Mouse (Mus musculus) cerebellum, postnatal 25 days (tissue): ENCODE data around the gene Rbm10.

Source experiments
- DNase-seq, 2 experiments: peaks; one replicate each; pipeline ENCODE4 v3.0.0; 2021; ENCODE audit warnings: mixed read lengths in 2 of 2

The Rbm10 gene

GRCm38 (mm10) chrX:20617176-20617902, at the start of gene Rbm10, which contains the start of gene Ndufb11:
Rbm10 (plus strand) TSS chrX:20617503.
Ndufb11 (minus strand) TSS chrX:20617619.
- peak; percentile 84 to 85 for DNase-seq

GRCm38 (mm10) chrX:20571024-20571423, 46.3 kb upstream of the Rbm10 start:
- DNase-seq: no peak

GRCm38 (mm10) chrX:20572683-20573082, 44.6 kb upstream of the Rbm10 start:
- DNase-seq: peak in 1 of 2 experiments; percentile 2

- DNase-seq: no peak
These were observed 43.4 kb upstream of the Rbm10 start for GRCm38 (mm10) chrX:20573927-20574326.

GRCm38 (mm10) chrX:20587968-20588367, 29.3 kb upstream of the Rbm10 start:
- peak in 1 of 2 experiments; percentile 2 for DNase-seq

- DNase-seq: no peak
These were observed 8.8 kb upstream of the Rbm10 start for GRCm38 (mm10) chrX:20608500-20608899.

- DNase-seq: peak in 1 of 2 experiments; percentile 77
These were observed 485 bp upstream of the Rbm10 start for GRCm38 (mm10) chrX:20616861-20617175.

- DNase-seq: peak in 1 of 2 experiments; percentile 66
These were observed 648 bp downstream of the Rbm10 start for GRCm38 (mm10) chrX:20617903-20618399.

- DNase-seq: no peak
These were observed 20.8 kb downstream of the Rbm10 start for GRCm38 (mm10) chrX:20638141-20638540.

- DNase-seq: no peak
These were observed 27.5 kb downstream of the Rbm10 start for GRCm38 (mm10) chrX:20644780-20645179.

GRCm38 (mm10) chrX:20657593-20657992, 40.3 kb downstream of the Rbm10 start:
- DNase-seq: no peak

- peak; percentile 77 to 86 for DNase-seq
These were observed 40.8 kb downstream of the Rbm10 start, which contains the start of gene Uba1 for GRCm38 (mm10) chrX:20658026-20658652. Uba1 (plus strand) TSS chrX:20658326.

- DNase-seq: peak in 1 of 2 experiments; percentile 16
These were observed 41.6 kb downstream of the Rbm10 start for GRCm38 (mm10) chrX:20658891-20659406.

- DNase-seq: no peak
These were observed 45.0 kb downstream of the Rbm10 start for GRCm38 (mm10) chrX:20662317-20662715.

- peak; percentile 80 to 87 for DNase-seq
These were observed 45.6 kb downstream of the Rbm10 start for GRCm38 (mm10) chrX:20662716-20663443.

- DNase-seq: peak in 1 of 2 experiments; percentile 25
These were observed 46.1 kb downstream of the Rbm10 start for GRCm38 (mm10) chrX:20663444-20663790.

- peak; percentile 82 to 89 for DNase-seq
These were observed 70.3 kb downstream of the Rbm10 start, which contains the start of gene Cdk16 for GRCm38 (mm10) chrX:20687519-20688067. Cdk16 (plus strand) TSS chrX:20687954.

GRCm38 (mm10) chrX:20688068-20688547, 70.8 kb downstream of the Rbm10 start:
- DNase-seq: peak; percentile 86 to 91

GRCm38 (mm10) chrX:20688615-20689014, 71.3 kb downstream of the Rbm10 start:
- DNase-seq: peak; percentile 69 to 81

GRCm38 (mm10) chrX:20691566-20691965, 74.3 kb downstream of the Rbm10 start:
- DNase-seq: peak; percentile 77 to 86

GRCm38 (mm10) chrX:20692616-20693015, 75.3 kb downstream of the Rbm10 start:
- no peak for DNase-seq

GRCm38 (mm10) chrX:20695842-20696241, 78.5 kb downstream of the Rbm10 start:
- no peak for DNase-seq
